Mouse (Mus musculus): ENCODE measurements around the gene Clcnka. TPM values are rescaled to one million over a fixed set of nuclear protein-coding genes. Genes with fewer than 3 reads are reported as not detected.

The Clcnka gene
- polyA plus RNA-seq, 1 experiment from 2014 or later = 0.20 TPM

Small RNA genes lying within 50 kb of the gene (microRNA-seq; reads per million reads assigned to microRNA genes)
- not detected for gene Gm25690

Other genes starting within 250 kb of the Clcnka start
- 6.0 and 7.6 TPM in 2 replicates for gene Rsg1, start 184.8 kb downstream of the Clcnka start, polyA plus RNA-seq (2014; fragmentation: Nextera tagmentation; extraction: Ambion mirVana)
- 0.78 and 1.1 TPM in 2 replicates for gene Arhgef19, start 159.2 kb downstream of the Clcnka start, polyA plus RNA-seq (2014; fragmentation: Nextera tagmentation; extraction: Ambion mirVana)
- gene Epha2, start 97.5 kb downstream of the Clcnka start, polyA plus RNA-seq (2014; fragmentation: Nextera tagmentation; extraction: Ambion mirVana) = 0.64 and 0.95 TPM in 2 replicates
- 40.1 and 50.4 TPM in 2 replicates for gene Fam131c, start 30.5 kb downstream of the Clcnka start, polyA plus RNA-seq (2014; fragmentation: Nextera tagmentation; extraction: Ambion mirVana)
- gene Clcnkb, start 17.3 kb upstream of the Clcnka start, polyA plus RNA-seq (2014; fragmentation: Nextera tagmentation; extraction: Ambion mirVana) = not detected in 2 replicates
- gene Hspb7, start 22.1 kb upstream of the Clcnka start, polyA plus RNA-seq (2014; fragmentation: Nextera tagmentation; extraction: Ambion mirVana) = 0.16 TPM in 1 of 2 replicates, not detected in the other
- gene Srarp, start 37.4 kb upstream of the Clcnka start, polyA plus RNA-seq (2014; fragmentation: Nextera tagmentation; extraction: Ambion mirVana) = 0.29 TPM in 1 of 2 replicates, not detected in the other
- gene Zbtb17, start 45.9 kb upstream of the Clcnka start, polyA plus RNA-seq (2014; fragmentation: Nextera tagmentation; extraction: Ambion mirVana) = 29.5 and 30.7 TPM in 2 replicates
- 20.3 and 20.4 TPM in 2 replicates for gene Spen, start 139.9 kb upstream of the Clcnka start, polyA plus RNA-seq (2014; fragmentation: Nextera tagmentation; extraction: Ambion mirVana)
- gene Fblim1, start 207.4 kb upstream of the Clcnka start, polyA plus RNA-seq (2014; fragmentation: Nextera tagmentation; extraction: Ambion mirVana) = 41.3 and 43.6 TPM in 2 replicates
- 0.17 TPM in 1 of 2 replicates, not detected in the other for gene Tmem82, start 219.9 kb upstream of the Clcnka start, polyA plus RNA-seq (2014; fragmentation: Nextera tagmentation; extraction: Ambion mirVana)
- not detected in 2 replicates for gene Slc25a34, start 225.1 kb upstream of the Clcnka start, polyA plus RNA-seq (2014; fragmentation: Nextera tagmentation; extraction: Ambion mirVana)

All from hindbrain, embryonic 14.5 days (tissue).